Comparison of ENCODE assay signal across 10 mouse cellular contexts in genomic region chr6:131293916-131294315, GRCm38 (mm10). TPM values are rescaled to one million over a fixed set of nuclear protein-coding genes. Genes with fewer than 3 reads are reported as not detected.
DNase-seq lines count a peak whose midpoint lies in the region; ATAC-seq and TF ChIP-seq lines count a peak whose summit lies in the region.
"Had no signal": no experiment of that assay in that cellular context is flagged by ENCODE, and none has a peak within 500 bp of the region (broad histone marks: within the 10 kb centered on the region; RNA-seq: fewer than 3 reads in every experiment).

No protein-coding gene starts in this region.

- 0 out of 2 replicates have a peak overlapping the region, but pooled peaks have one; percentile 70 for H3K4me2 ChIP-seq in kidney, embryonic 15.5 days
- peak overlapping the region; percentile 79 for H3K4me2 ChIP-seq in intestine, postnatal 0 days (replicated peaks; ENCODE audit: low read depth)
- H3K4me2 ChIP-seq in neural tube, embryonic 14.5 days (ENCODE audit: low read depth, low read length): no peak overlapping the region

- 85% methylated on average over 5 of the region's 5 CpGs for WGBS in kidney, embryonic 15.5 days
- WGBS in kidney, adult 2 months: 84% methylated on average over 5 of the region's 5 CpGs
- WGBS in intestine, postnatal 0 days: 42% methylated on average over 5 of the region's 5 CpGs
- WGBS in neural tube, embryonic 14.5 days: 96% methylated on average over 5 of the region's 5 CpGs

- TF ChIP-seq CTCF in kidney, adult 2 months (conservative IDR thresholded peaks at IDR 0.05; ENCODE audit: insufficient read depth, insufficient read length, low read depth, low read length): no peak
- TF ChIP-seq CTCF in cortical plate, adult 2 months (IDR thresholded peaks at IDR 0.05; ENCODE audit: extremely low read depth, insufficient read depth, low read length): no peak
- TF ChIP-seq CTCF in intestine, postnatal 0 days (IDR thresholded peaks at IDR 0.05; ENCODE audit: low read depth): no peak

- no peak for ATAC-seq in kidney, embryonic 15.5 days (replicated peaks; ENCODE audit: low FRiP score)
- peak; percentile 87 for ATAC-seq in intestine, postnatal 0 days
- ATAC-seq in neural tube, embryonic 14.5 days (ENCODE audit: low read depth): no peak

- no peak for DNase-seq in kidney, adult 2 months
- DNase-seq in cerebellum, adult 11 months: no peak
- no peak for DNase-seq in testis, postnatal 14 days (ENCODE audit: low spot score)
- DNase-seq in kidney, adult 8-10 months: no peak
- DNase-seq: lung, postnatal 14 days; thymus, postnatal 36 days had no signal

- no peak overlapping the region for H3K4me3 ChIP-seq in kidney, embryonic 15.5 days (replicated peaks)
- no peak overlapping the region for H3K4me3 ChIP-seq in kidney, adult 2 months (ENCODE audit: insufficient read depth, low read depth, low read length)
- peak overlapping the region; percentile 88; the same call in 1 of the 2 replicates for H3K4me3 ChIP-seq in cortical plate, adult 2 months (ENCODE audit: insufficient read depth, low read length)
- H3K4me3 ChIP-seq in intestine, postnatal 0 days (ENCODE audit: low read depth, low read length): peak overlapping the region; percentile 83
- H3K4me3 ChIP-seq in neural tube, embryonic 14.5 days (ENCODE audit: low read depth, low read length): peak overlapping the region; percentile 66; the same call in 1 of the 2 replicates

- H3K27me3 ChIP-seq in kidney, embryonic 15.5 days: no peaks in the 10 kb centered on the region
- H3K27me3 ChIP-seq in kidney, adult 2 months (replicated peaks; ENCODE audit: control insufficient read depth, insufficient read depth, low read length): no peaks in the 10 kb centered on the region
- H3K27me3 ChIP-seq in intestine, postnatal 0 days (replicated peaks; ENCODE audit: control insufficient read depth, insufficient read depth, low read length): no peaks in the 10 kb centered on the region
- no peaks in the 10 kb centered on the region for H3K27me3 ChIP-seq in neural tube, embryonic 14.5 days (ENCODE audit: control insufficient read depth, insufficient read depth, low read length)

- no peak overlapping the region for H3K27ac ChIP-seq in kidney, embryonic 15.5 days
- no peak overlapping the region for H3K27ac ChIP-seq in kidney, adult 2 months (ENCODE audit: insufficient read depth, low read depth, low read length)
- H3K27ac ChIP-seq in cortical plate, adult 2 months (ENCODE audit: insufficient read depth, low read length): no peak overlapping the region
- H3K27ac ChIP-seq in intestine, postnatal 0 days (ENCODE audit: low read depth, low read length): peak overlapping the region; percentile 69
- no peak overlapping the region for H3K27ac ChIP-seq in neural tube, embryonic 14.5 days (ENCODE audit: low read depth, low read length)

- no peaks in the 10 kb centered on the region for H3K9me3 ChIP-seq in kidney, embryonic 15.5 days (replicated peaks)
- H3K9me3 ChIP-seq in intestine, postnatal 0 days (ENCODE audit: control insufficient read depth): no peaks in the 10 kb centered on the region
- no peaks in the 10 kb centered on the region for H3K9me3 ChIP-seq in neural tube, embryonic 14.5 days (ENCODE audit: control insufficient read depth, low read length)

- peaks cover 13% of the 10 kb centered on the region; the same call in 1 of the 2 replicates for H3K4me1 ChIP-seq in kidney, embryonic 15.5 days
- peaks cover 5% of the 10 kb centered on the region; the same call in 1 of the 2 replicates for H3K4me1 ChIP-seq in kidney, adult 2 months (ENCODE audit: control insufficient read depth, insufficient read depth, low read length)
- H3K4me1 ChIP-seq in cortical plate, adult 2 months (ENCODE audit: control insufficient read depth, insufficient read depth, low read length): no peaks in the 10 kb centered on the region; the same call in 1 of the 2 replicates
- no peaks in the 10 kb centered on the region for H3K4me1 ChIP-seq in intestine, postnatal 0 days (replicated peaks; ENCODE audit: control insufficient read depth, insufficient read depth, low read length)
- H3K4me1 ChIP-seq in neural tube, embryonic 14.5 days (ENCODE audit: control insufficient read depth, insufficient read depth, low read length): peaks cover 4% of the 10 kb centered on the region; the same call in 1 of the 2 replicates

- TF ChIP-seq POLR2A in kidney, adult 2 months (IDR thresholded peaks at IDR 0.05; ENCODE audit: low read depth, low read length): no peak
- TF ChIP-seq POLR2A in cortical plate, adult 2 months (IDR thresholded peaks at IDR 0.05; ENCODE audit: extremely low read depth, insufficient read depth, low read length): no peak

- 0 out of 2 replicates have a peak, but pooled peaks cover 2% of the 10 kb centered on the region for H3K36me3 ChIP-seq in kidney, embryonic 15.5 days
- H3K36me3 ChIP-seq in kidney, adult 2 months (ENCODE audit: control insufficient read depth, insufficient read depth, low read length): no peaks in the 10 kb centered on the region
- H3K36me3 ChIP-seq in intestine, postnatal 0 days (ENCODE audit: control insufficient read depth, insufficient read depth): no peaks in the 10 kb centered on the region
- H3K36me3 ChIP-seq in neural tube, embryonic 14.5 days (ENCODE audit: control insufficient read depth, insufficient read depth, low read length): no peaks in the 10 kb centered on the region

- H3K9ac ChIP-seq in kidney, embryonic 15.5 days: no peak overlapping the region
- H3K9ac ChIP-seq in intestine, postnatal 0 days (ENCODE audit: low read depth, low read length): no peak overlapping the region
- no peak overlapping the region for H3K9ac ChIP-seq in neural tube, embryonic 14.5 days (replicated peaks; ENCODE audit: low read depth, low read length)

RNA-seq across cellular contexts. Expression of gene Magohb, which starts 0.9 kb away (rescaled TPM):
- polyA plus RNA-seq in kidney, embryonic 15.5 days (2015; fragmentation: Nextera tagmentation; extraction: Ambion mirVana): 62.1 and 70.2 TPM in 2 replicates
- polyA plus RNA-seq in kidney, adult 2 months (2012; rRNA removed): 1.5 and 2.6 TPM in 2 replicates
- 10.0 and 10.1 TPM in 2 replicates for polyA plus RNA-seq in cortical plate, adult 2 months (2012; rRNA removed)
- 37.3 and 40.0 TPM in 2 replicates for polyA plus RNA-seq in intestine, postnatal 0 days (2015; fragmentation: Nextera tagmentation; extraction: Ambion mirVana)
- polyA plus RNA-seq in neural tube, embryonic 14.5 days (2014; fragmentation: Nextera tagmentation; extraction: Ambion mirVana): 40.9 and 42.0 TPM in 2 replicates

RNA-seq across cellular contexts. Expression of gene Klra2, which starts 46.8 kb away (rescaled TPM):
- 0.27 and 0.30 TPM in 2 replicates for polyA plus RNA-seq in kidney, embryonic 15.5 days (2015; fragmentation: Nextera tagmentation; extraction: Ambion mirVana)
- polyA plus RNA-seq in kidney, adult 2 months (2012; rRNA removed): 0.31 TPM in 1 of 2 replicates, not detected in the other
- polyA plus RNA-seq in cortical plate, adult 2 months (2012; rRNA removed): 0.21 and 0.25 TPM in 2 replicates
- 0.61 and 0.63 TPM in 2 replicates for polyA plus RNA-seq in intestine, postnatal 0 days (2015; fragmentation: Nextera tagmentation; extraction: Ambion mirVana)
- polyA plus RNA-seq in neural tube, embryonic 14.5 days (2014; fragmentation: Nextera tagmentation; extraction: Ambion mirVana): 0.11 TPM in 1 of 2 replicates, not detected in the other

RNA-seq across cellular contexts. Expression of gene Styk1, which starts 59.5 kb away (rescaled TPM):
- polyA plus RNA-seq in kidney, embryonic 15.5 days (2015; fragmentation: Nextera tagmentation; extraction: Ambion mirVana): 3.7 and 3.9 TPM in 2 replicates
- polyA plus RNA-seq in kidney, adult 2 months (2012; rRNA removed): 2.1 and 2.2 TPM in 2 replicates
- polyA plus RNA-seq in cortical plate, adult 2 months (2012; rRNA removed): 0.09 and 0.13 TPM in 2 replicates
- 14.1 and 14.9 TPM in 2 replicates for polyA plus RNA-seq in intestine, postnatal 0 days (2015; fragmentation: Nextera tagmentation; extraction: Ambion mirVana)
- polyA plus RNA-seq in neural tube, embryonic 14.5 days (2014; fragmentation: Nextera tagmentation; extraction: Ambion mirVana): 2.1 and 2.2 TPM in 2 replicates

Comparison
In these comparisons a context has a peak if more than half of its experiments do, and no peak if none do; other contexts are left out.
1. H3K4me3 ChIP-seq: peak in cortical plate, adult 2 months (single experiment), intestine, postnatal 0 days (single experiment) and neural tube, embryonic 14.5 days (single experiment); none in kidney, embryonic 15.5 days (single experiment) and kidney, adult 2 months (single experiment).